Mouse (Mus musculus): ENCODE measurements around the gene Sox13. TPM values are rescaled to one million over a fixed set of nuclear protein-coding genes. Genes with fewer than 3 reads are reported as not detected.

Gene Sox13
- total and polyA plus RNA-seq, 3 experiments: 0.03 TPM; not detected in 2

GRCm38 (mm10) chr1:133434018-133434755, 10.0 kb upstream of the Sox13 start:
- Histone ChIP-seq H3K27ac (ENCODE audit: control insufficient read depth, low read depth, low read length) (no peak overlapping the region), H3K79me2 (ENCODE audit: control insufficient read depth, insufficient read depth, low read length, poor library complexity) (no peaks in the 10 kb centered on the region), H3K9ac (ENCODE audit: control insufficient read depth, low read depth, low read length, poor library complexity, severe bottlenecking) (no peak overlapping the region), H3K36me3 (ENCODE audit: control insufficient read depth in 1 of 2, insufficient read depth in 2 of 2, low read length in 2 of 2) (no peaks in the 10 kb centered on the region), H3K4me3 (ENCODE audit: control insufficient read depth in 1 of 2, insufficient read depth in 1 of 2, low read depth in 2 of 2, low read length in 2 of 2) (no peak overlapping the region), H3K4me1 (ENCODE audit: control insufficient read depth in 1 of 2, insufficient read depth in 2 of 2, low read length in 2 of 2) (no peaks in the 10 kb centered on the region), H3K9me3 (replicated peaks; ENCODE audit: insufficient read depth, low read length) (no peaks in the 10 kb centered on the region), H3K27me3 (ENCODE audit: control insufficient read depth in 1 of 2, insufficient read depth in 2 of 2, low read length in 2 of 2) (peaks cover 2 to 3% of the 10 kb centered on the region in 2 experiments; a peak in 3 of 4 replicates)
- no peak for DNase-seq (ENCODE audit: low read depth, low spot score)
- TF ChIP-seq UBTF (IDR thresholded peaks at IDR 0.05; ENCODE audit: borderline replicate concordance, insufficient read depth, low read depth, low read length): no peak
- no peak for TF ChIP-seq SMC3 (IDR thresholded peaks at IDR 0.05; ENCODE audit: low read depth, low read length)
- no peak for TF ChIP-seq ZKSCAN1 (IDR thresholded peaks at IDR 0.05; ENCODE audit: low read depth, low read length)
- no peak for TF ChIP-seq BHLHE40 (IDR thresholded peaks at IDR 0.05; ENCODE audit: borderline replicate concordance, low read depth, low read length)
- no peak for TF ChIP-seq TCF12 (IDR thresholded peaks at IDR 0.05; ENCODE audit: low read depth, low read length)
- no peak for TF ChIP-seq MAFK (IDR thresholded peaks at IDR 0.05; ENCODE audit: borderline replicate concordance, low read depth, low read length)

DNA sequence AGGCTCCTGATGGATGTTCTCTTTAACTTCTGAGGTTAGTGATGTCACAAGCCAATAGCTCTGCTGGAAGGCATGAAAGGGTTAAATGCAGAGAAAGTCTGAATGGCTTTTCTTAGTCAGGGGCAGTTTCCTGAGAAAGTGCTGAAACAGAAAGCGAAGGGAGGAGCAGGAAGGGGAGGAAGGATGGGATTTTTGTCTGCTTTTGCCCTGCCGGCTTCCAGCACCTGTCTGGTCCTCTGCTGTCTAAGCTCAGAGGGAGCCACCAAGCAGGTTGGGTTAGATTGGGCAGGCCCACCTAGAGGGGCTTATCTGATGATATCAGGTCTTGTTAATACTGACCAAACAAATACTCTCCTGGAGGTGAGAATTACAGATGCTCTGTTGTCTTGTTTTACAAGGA, 8.4 kb upstream of the Sox13 start:
- no peak overlapping the region for H3K4me3 ChIP-seq (ENCODE audit: control insufficient read depth in 1 of 2, insufficient read depth in 1 of 2, low read depth in 2 of 2, low read length in 2 of 2)
- no peaks in the 10 kb centered on the region for H3K79me2 ChIP-seq (ENCODE audit: control insufficient read depth, insufficient read depth, low read length, poor library complexity)
- no peak for DNase-seq (ENCODE audit: low read depth, low spot score)
- peaks cover 2 to 6% of the 10 kb centered on the region in 2 experiments for H3K27me3 ChIP-seq (ENCODE audit: control insufficient read depth in 1 of 2, insufficient read depth in 2 of 2, low read length in 2 of 2)
- no peak overlapping the region for H3K27ac ChIP-seq (ENCODE audit: control insufficient read depth, low read depth, low read length)
- no peaks in the 10 kb centered on the region for H3K4me1 ChIP-seq (ENCODE audit: control insufficient read depth in 1 of 2, insufficient read depth in 2 of 2, low read length in 2 of 2)
- H3K36me3 ChIP-seq (ENCODE audit: control insufficient read depth in 1 of 2, insufficient read depth in 2 of 2, low read length in 2 of 2): no peaks in the 10 kb centered on the region
- H3K9ac ChIP-seq (ENCODE audit: control insufficient read depth, low read depth, low read length, poor library complexity, severe bottlenecking): no peak overlapping the region
- no peaks in the 10 kb centered on the region for H3K9me3 ChIP-seq (replicated peaks; ENCODE audit: insufficient read depth, low read length)
- TF ChIP-seq EP300 (IDR thresholded peaks at IDR 0.05; ENCODE audit: low read depth in 1 of 2, low read length in 2 of 2) (no peak), MYB (IDR thresholded peaks at IDR 0.05; ENCODE audit: low read depth, low read length) (no peak), MAZ (IDR thresholded peaks at IDR 0.05; ENCODE audit: low read depth, low read length) (no peak), GABPA (IDR thresholded peaks at IDR 0.05; ENCODE audit: low read depth, low read length) (no peak), POLR2A (IDR thresholded peaks at IDR 0.05; ENCODE audit: control insufficient read depth in 1 of 2, insufficient read depth in 1 of 2, low read depth in 1 of 2, low read length in 2 of 2, poor library complexity in 1 of 2) (no peak), ZKSCAN1 (IDR thresholded peaks at IDR 0.05; ENCODE audit: low read depth, low read length) (no peak)

GRCm38 (mm10) chr1:133431133-133431532, 7.0 kb upstream of the Sox13 start:
- no peaks in the 10 kb centered on the region for H3K79me2 ChIP-seq (ENCODE audit: control insufficient read depth, insufficient read depth, low read length, poor library complexity)
- H3K27me3 ChIP-seq (ENCODE audit: control insufficient read depth in 1 of 2, insufficient read depth in 2 of 2, low read length in 2 of 2): peaks cover 5 to 9% of the 10 kb centered on the region in 2 experiments
- H3K9me3 ChIP-seq (replicated peaks; ENCODE audit: insufficient read depth, low read length): no peaks in the 10 kb centered on the region
- no peak overlapping the region for H3K27ac ChIP-seq (ENCODE audit: control insufficient read depth, low read depth, low read length)
- no peak overlapping the region for H3K4me3 ChIP-seq (ENCODE audit: control insufficient read depth in 1 of 2, insufficient read depth in 1 of 2, low read depth in 2 of 2, low read length in 2 of 2)
- no peak for DNase-seq (ENCODE audit: low read depth, low spot score)
- no peak overlapping the region for H3K9ac ChIP-seq (ENCODE audit: control insufficient read depth, low read depth, low read length, poor library complexity, severe bottlenecking)
- no peaks in the 10 kb centered on the region for H3K4me1 ChIP-seq (ENCODE audit: control insufficient read depth in 1 of 2, insufficient read depth in 2 of 2, low read length in 2 of 2)
- no peaks in the 10 kb centered on the region for H3K36me3 ChIP-seq (ENCODE audit: control insufficient read depth in 1 of 2, insufficient read depth in 2 of 2, low read length in 2 of 2)
- TF ChIP-seq USF2 (IDR thresholded peaks at IDR 0.05; ENCODE audit: borderline replicate concordance in 1 of 2, insufficient read depth in 1 of 2, low read depth in 1 of 2, low read length in 2 of 2) (no peak), ZMIZ1 (IDR thresholded peaks at IDR 0.05; ENCODE audit: low read depth, low read length) (no peak), NRF1 (IDR thresholded peaks at IDR 0.05; ENCODE audit: insufficient read depth, low read depth, low read length, poor library complexity, severe bottlenecking) (no peak), MAFK (IDR thresholded peaks at IDR 0.05; ENCODE audit: borderline replicate concordance, low read depth, low read length) (no peak), USF1 (IDR thresholded peaks at IDR 0.05; ENCODE audit: low read depth, low read length) (no peak), ELF1 (IDR thresholded peaks at IDR 0.05; ENCODE audit: low read depth, low read length) (no peak), KAT2A (conservative IDR thresholded peaks at IDR 0.05; ENCODE audit: low read depth, low read length) (no peak), ZNF384 (IDR thresholded peaks at IDR 0.05; ENCODE audit: low read depth, low read length) (no peak), MXI1 (IDR thresholded peaks at IDR 0.05; ENCODE audit: low read depth, low read length) (no peak), POLR2AphosphoS5 (IDR thresholded peaks at IDR 0.05; ENCODE audit: borderline replicate concordance, low read depth, low read length) (no peak), NELFE (IDR thresholded peaks at IDR 0.05; ENCODE audit: low read depth, low read length) (no peak), ETS1 (IDR thresholded peaks at IDR 0.05; ENCODE audit: low read depth, low read length) (no peak), POLR2AphosphoS2 (IDR thresholded peaks at IDR 0.05; ENCODE audit: low read length) (no peak), E2F4 (IDR thresholded peaks at IDR 0.05; ENCODE audit: borderline replicate concordance, low read depth, low read length) (no peak), CTCF (IDR thresholded peaks at IDR 0.05 in 2 of 3, conservative IDR thresholded peaks at IDR 0.05 in 1 of 3; ENCODE audit: control insufficient read depth in 1 of 3, insufficient read depth in 1 of 3, low read depth in 2 of 3, low read length in 3 of 3, poor library complexity in 1 of 3, severe bottlenecking in 1 of 3) (no peak)
